9 mouse cellular contexts compared by ENCODE assay signal in genomic region chr5:110835959-110836358, GRCm38 (mm10). TPM values are rescaled to one million over a fixed set of nuclear protein-coding genes. Genes with fewer than 3 reads are reported as not detected.
DNase-seq lines count a peak whose midpoint lies in the region; ATAC-seq and TF ChIP-seq lines count a peak whose summit lies in the region.
"Had no signal": no experiment of that assay in that cellular context is flagged by ENCODE, and none has a peak within 500 bp of the region (broad histone marks: within the 10 kb centered on the region; RNA-seq: fewer than 3 reads in every experiment).

No protein-coding gene starts in this region.

- TF ChIP-seq POLR2A in kidney, adult 2 months (IDR thresholded peaks at IDR 0.05; ENCODE audit: low read depth, low read length) = no peak

- H3K4me1 ChIP-seq in kidney, adult 2 months (ENCODE audit: control insufficient read depth, insufficient read depth, low read length) = peaks cover 5% of the 10 kb centered on the region; the same call in 1 of the 2 replicates
- H3K4me1 ChIP-seq in kidney, embryonic 14.5 days (ENCODE audit: control insufficient read depth, insufficient read depth, low read length) = peaks cover 6% of the 10 kb centered on the region; the same call in 1 of the 2 replicates

- peak; percentile 59 for DNase-seq in kidney, adult 2 months
- DNase-seq in ZHBTc4 (ENCODE audit: low read depth, low spot score) (peak; percentile 42), liver (peak; percentile 92)
- peak; percentile 51 for DNase-seq in embryo, embryonic 9.5 days (ENCODE audit: extremely low spot score)
- peak; percentile 76 to 77 for DNase-seq in heart, postnatal 10 days
- peak; percentile 72 for DNase-seq in retina, embryonic 14.5 days (ENCODE audit: low spot score)
- DNase-seq in yolk sac, embryonic 10.5 days (ENCODE audit: low spot score) = peak; percentile 67

- 43% methylated on average over 3 of the region's 3 CpGs for WGBS in kidney, adult 2 months
- WGBS in kidney, embryonic 14.5 days = 43% methylated on average over 3 of the region's 3 CpGs

- intact Hi-C loops in heart, postnatal 10 days (cut with DNase I) = loop anchor here (1.0 to 5.0 kb wide), 6 partner anchors 54 to 506 kb away; partner anchors contain the start of gene Pus1

- no peak overlapping the region for H3K9ac ChIP-seq in kidney, embryonic 14.5 days (ENCODE audit: low read depth, low read length)
- H3K9ac ChIP-seq: embryonic facial prominence, embryonic 15.5 days had no signal

- no peak for ATAC-seq in kidney, embryonic 14.5 days (ENCODE audit: low FRiP score, low TSS enrichment)

- H3K4me3 ChIP-seq in kidney, adult 2 months (ENCODE audit: insufficient read depth, low read depth, low read length) = no peak overlapping the region
- H3K4me3 ChIP-seq in kidney, embryonic 14.5 days (ENCODE audit: low read length) = no peak overlapping the region
- H3K4me3 ChIP-seq: embryonic facial prominence, embryonic 15.5 days had no signal

- no peak overlapping the region for H3K27ac ChIP-seq in kidney, adult 2 months (ENCODE audit: insufficient read depth, low read depth, low read length)
- H3K27ac ChIP-seq in kidney, embryonic 14.5 days (ENCODE audit: low read depth, low read length) = no peak overlapping the region
- H3K27ac ChIP-seq: embryonic facial prominence, embryonic 15.5 days had no signal

- no peaks in the 10 kb centered on the region for H3K9me3 ChIP-seq in kidney, embryonic 14.5 days (ENCODE audit: control insufficient read depth, low read length)
- H3K9me3 ChIP-seq: embryonic facial prominence, embryonic 15.5 days had no signal

- H3K36me3 ChIP-seq in kidney, adult 2 months (ENCODE audit: control insufficient read depth, insufficient read depth, low read length) = no peaks in the 10 kb centered on the region
- H3K36me3 ChIP-seq in kidney, embryonic 14.5 days (ENCODE audit: control insufficient read depth, insufficient read depth, low read length) = no peaks in the 10 kb centered on the region; the same call in 1 of the 2 replicates

- H3K27me3 ChIP-seq in kidney, adult 2 months (replicated peaks; ENCODE audit: control insufficient read depth, insufficient read depth, low read length) = no peaks in the 10 kb centered on the region
- no peaks in the 10 kb centered on the region for H3K27me3 ChIP-seq in kidney, embryonic 14.5 days (ENCODE audit: control insufficient read depth, insufficient read depth, low read length)
- H3K27me3 ChIP-seq: embryonic facial prominence, embryonic 15.5 days had no signal

- H3K4me2 ChIP-seq in kidney, embryonic 14.5 days (replicated peaks; ENCODE audit: low read depth, low read length) = no peak overlapping the region
- H3K4me2 ChIP-seq: embryonic facial prominence, embryonic 15.5 days had no signal

- TF ChIP-seq CTCF in kidney, adult 2 months (conservative IDR thresholded peaks at IDR 0.05; ENCODE audit: insufficient read depth, insufficient read length, low read depth, low read length) = peak; percentile 61

RNA-seq across cellular contexts. Expression of gene Hscb, which starts 3.6 kb away (rescaled TPM):
- polyA plus RNA-seq in kidney, adult 2 months (2012; rRNA removed) = 29.6 and 31.3 TPM in 2 replicates
- 31.0 and 31.3 TPM in 2 replicates for polyA plus RNA-seq in kidney, embryonic 14.5 days (2014; fragmentation: Nextera tagmentation; extraction: Ambion mirVana)
- 10 to 100 TPM; 13.7 to 18.9 TPM for total RNA-seq in heart, postnatal 10 days (2021)

RNA-seq across cellular contexts. Expression of gene Chek2, which starts 3.8 kb away (rescaled TPM):
- 4.5 and 5.4 TPM in 2 replicates for polyA plus RNA-seq in kidney, adult 2 months (2012; rRNA removed)
- polyA plus RNA-seq in kidney, embryonic 14.5 days (2014; fragmentation: Nextera tagmentation; extraction: Ambion mirVana) = 36.2 and 37.5 TPM in 2 replicates
- total RNA-seq in heart, postnatal 10 days (2021) = 1 to 10 TPM; 5.7 to 7.0 TPM

RNA-seq across cellular contexts. Expression of gene Ulk1, which starts 26.1 kb away (rescaled TPM):
- 43.7 and 44.0 TPM in 2 replicates for polyA plus RNA-seq in kidney, adult 2 months (2012; rRNA removed)
- polyA plus RNA-seq in kidney, embryonic 14.5 days (2014; fragmentation: Nextera tagmentation; extraction: Ambion mirVana) = 33.6 and 34.6 TPM in 2 replicates
- 10 to 100 TPM; 70.5 to 75.6 TPM for total RNA-seq in heart, postnatal 10 days (2021)

RNA-seq across cellular contexts. Expression of gene Ttc28, which starts 43.6 kb away (rescaled TPM):
- 6.6 TPM in 2 replicates for polyA plus RNA-seq in kidney, adult 2 months (2012; rRNA removed)
- 19.3 and 24.7 TPM in 2 replicates for polyA plus RNA-seq in kidney, embryonic 14.5 days (2014; fragmentation: Nextera tagmentation; extraction: Ambion mirVana)
- 10 to 100 TPM; 26.7 to 29.3 TPM for total RNA-seq in heart, postnatal 10 days (2021)

RNA-seq across cellular contexts. Expression of gene Pus1, which starts 55.5 kb away (rescaled TPM):
- 38.6 TPM in 2 replicates for polyA plus RNA-seq in kidney, adult 2 months (2012; rRNA removed)
- 24.5 and 25.2 TPM in 2 replicates for polyA plus RNA-seq in kidney, embryonic 14.5 days (2014; fragmentation: Nextera tagmentation; extraction: Ambion mirVana)
- total RNA-seq in heart, postnatal 10 days (2021) = 10 to 100 TPM; 19.3 to 23.8 TPM

Comparison
In these comparisons a context has a peak if more than half of its experiments do, and no peak if none do; other contexts are left out.
1. DNase-seq: peak in every context shown above with its lines; median percentile 92 in liver; 76 in heart, postnatal 10 days; 72 in retina, embryonic 14.5 days; 67 in yolk sac, embryonic 10.5 days; 59 in kidney, adult 2 months; 51 in embryo, embryonic 9.5 days; 42 in ZHBTc4.